Mouse (Mus musculus) liver, embryonic 16.5 days (tissue): ENCODE measurements around the gene Mthfsl. TPM values are rescaled to one million over a fixed set of nuclear protein-coding genes. Genes with fewer than 3 reads are reported as not detected.
"Not testable (repeated sequence)": the region's sequence is repeated elsewhere in the genome, so short reads cannot be mapped to it uniquely, and the experiment has no call there.

Source experiments
- ATAC-seq: fragments of 200-750 bp; cut with Nextera tagmentation; 2 replicates; pipeline ENCODE4 v1.8.0; 2017; ENCODE audit warnings: low read depth, mild to moderate bottlenecking, moderate number of reproducible peaks, moderate library complexity
- H3K27ac ChIP-seq: fragments of 300-500 bp; sonication (generic); 2 replicates; pipeline ENCODE4 v1.5.1; 2014; ENCODE audit warnings: mild to moderate bottlenecking, low read length
- H3K27me3 ChIP-seq: fragments of 300-500 bp; sonication (generic); 2 replicates; pipeline ENCODE4 v1.6.1; 2014; ENCODE audit warnings: low read depth, low read length, mixed read lengths; ENCODE audit not compliant: control insufficient read depth, insufficient read depth
- H3K36me3 ChIP-seq: fragments of 300-500 bp; sonication (generic); 2 replicates; pipeline ENCODE4 v1.6.1; 2014; ENCODE audit warnings: mild to moderate bottlenecking; ENCODE audit not compliant: control insufficient read depth, insufficient read depth
- H3K4me1 ChIP-seq: fragments of 300-500 bp; sonication (generic); 2 replicates; pipeline ENCODE4 v1.6.1; 2014; ENCODE audit warnings: low read depth, low read length, mixed read lengths; ENCODE audit not compliant: control insufficient read depth
- H3K4me2 ChIP-seq: fragments of 300-500 bp; sonication (generic); 2 replicates; pipeline ENCODE4 v1.6.1; 2014; ENCODE audit warnings: low read depth, low read length, mixed read lengths
- H3K4me3 ChIP-seq: fragments of 300-500 bp; sonication (generic); 2 replicates; pipeline ENCODE4 v1.5.1; 2014; ENCODE audit warnings: low read depth, mild to moderate bottlenecking, low read length
- H3K9ac ChIP-seq: fragments of 300-500 bp; sonication (generic); 2 replicates; pipeline ENCODE4 v1.6.1; 2014; ENCODE audit warnings: low read depth, low read length
- H3K9me3 ChIP-seq: fragments of 300-500 bp; sonication (generic); replicated peaks from 2 replicates; pipeline ENCODE4 v1.6.1; 2016; ENCODE audit warnings: low read length; ENCODE audit not compliant: control insufficient read depth
- WGBS: fragments of 180-500 bp; shearing (Covaris S2); extraction: QIAGEN DNeasy Blood & Tissue Kit; methylation state at CpG from one replicate; pipeline ENCODE4 v1.1.7; 2014; ENCODE audit not compliant: insufficient replicate concordance; 5-methylcytosine and 5-hydroxymethylcytosine counted together
- polyA plus RNA-seq: library from polyadenylated mRNA; unstranded; fragments of >200 nt; fragmentation: Nextera tagmentation; extraction: Ambion mirVana; gene quantifications from 2 replicates; pipeline ENCODE4 v1.2.1, GENCODE M21; 2015

The Mthfsl gene
- polyA plus RNA-seq, 1 experiment from 2014 or later = 29.0 TPM

DNA sequence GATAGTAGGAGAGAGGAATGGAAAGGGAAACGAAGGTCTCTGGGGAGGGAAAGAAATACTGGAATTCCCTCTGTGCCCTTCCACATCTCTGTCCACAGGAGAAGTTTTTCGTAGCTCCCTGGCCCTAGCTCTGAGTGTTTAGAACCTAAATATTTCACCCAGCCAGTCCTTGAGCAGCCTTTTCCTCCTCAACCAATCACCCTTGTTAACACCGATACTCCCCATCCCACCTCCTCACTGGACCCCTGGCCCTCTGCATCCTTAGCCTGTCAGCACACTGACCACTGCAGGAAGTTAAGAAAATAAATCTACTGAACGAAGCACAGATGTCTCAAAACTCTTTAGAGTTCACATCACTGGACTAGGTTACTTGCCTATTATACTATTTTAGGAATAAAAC is 13.4 kb downstream of the Mthfsl start:
- ATAC-seq = no peak
- WGBS = 56% methylated on average over 4 of the region's 4 CpGs
- Histone ChIP-seq H3K36me3 (no peaks in the 10 kb centered on the region), H3K27ac (no peak overlapping the region), H3K4me1 (0 out of 2 replicates have a peak, but pooled peaks cover 3% of the 10 kb centered on the region), H3K27me3 (no peaks in the 10 kb centered on the region), H3K9me3 (no peaks in the 10 kb centered on the region), H3K4me2 (no peak overlapping the region), H3K9ac (no peak overlapping the region), H3K4me3 (no peak overlapping the region)

DNA sequence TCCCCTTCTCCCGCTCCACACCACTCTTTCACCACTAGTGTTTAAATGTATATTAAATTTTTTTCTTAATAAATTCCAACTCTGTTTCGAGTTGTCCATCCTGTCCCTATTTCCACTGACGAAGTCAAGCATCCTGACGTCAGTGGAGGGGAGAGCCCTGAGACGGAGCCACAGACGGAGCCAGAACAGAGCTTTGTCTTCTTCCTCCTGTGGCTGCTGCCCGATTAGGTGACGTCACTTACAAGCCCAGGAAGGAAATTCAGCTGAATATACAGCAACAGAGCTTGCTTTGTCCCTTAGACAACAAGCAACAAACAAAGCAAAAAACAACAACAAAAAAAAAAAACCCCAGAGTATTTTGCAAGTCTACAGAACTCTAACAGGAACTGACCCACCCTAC is 14.9 kb downstream of the Mthfsl start:
- not testable (repeated sequence) for H3K9ac ChIP-seq, H3K27ac ChIP-seq, H3K4me2 ChIP-seq, H3K4me1 ChIP-seq, H3K4me3 ChIP-seq, H3K27me3 ChIP-seq, H3K9me3 ChIP-seq, H3K36me3 ChIP-seq, ATAC-seq
- WGBS = 60% methylated on average over 8 of the region's 8 CpGs

DNA sequence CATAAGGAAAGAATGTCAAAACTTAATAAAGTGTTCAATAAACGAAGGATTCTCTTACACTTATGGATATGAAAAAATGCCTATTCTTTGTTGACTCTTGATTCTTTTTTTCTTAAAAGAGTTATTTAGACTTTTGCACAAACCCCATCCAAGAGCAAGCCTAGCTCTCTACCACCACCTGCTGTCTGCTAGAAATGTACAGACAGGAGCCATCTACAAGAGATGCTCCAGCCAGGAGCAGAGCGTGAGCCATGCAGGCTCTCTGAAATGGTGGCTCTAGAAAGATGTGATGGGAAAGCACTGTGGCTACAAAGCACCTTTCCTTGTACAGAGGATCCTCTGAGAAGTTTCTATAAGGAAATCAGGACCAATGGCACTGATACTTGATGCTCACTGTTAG is 21.4 kb downstream of the Mthfsl start:
- H3K9ac ChIP-seq, H3K4me3 ChIP-seq, H3K36me3 ChIP-seq, ATAC-seq, H3K4me1 ChIP-seq, H3K9me3 ChIP-seq, H3K27me3 ChIP-seq, H3K4me2 ChIP-seq, H3K27ac ChIP-seq: not testable (repeated sequence)
- no CpG with 5 or more reads among the region's 2 CpGs for WGBS

DNA sequence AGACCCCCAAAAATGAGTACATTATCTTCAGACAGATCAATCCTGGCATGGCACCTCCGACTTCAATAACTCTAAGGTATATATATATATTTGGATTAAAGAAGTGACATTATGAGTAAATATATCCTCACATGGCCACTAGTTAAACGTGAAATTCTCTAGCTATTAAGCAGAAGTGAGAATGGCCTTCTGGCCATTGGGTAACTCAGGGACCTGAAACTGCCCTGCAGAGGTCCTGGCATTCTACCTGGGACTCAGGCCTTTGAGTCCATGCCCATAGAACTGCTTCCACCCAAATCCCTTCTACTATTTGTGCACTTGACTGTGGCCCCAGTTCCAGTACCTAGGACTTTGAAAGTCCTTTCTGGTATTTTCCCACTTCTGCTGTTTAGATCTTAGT is 28.8 kb downstream of the Mthfsl start:
- not testable (repeated sequence) for H3K4me1 ChIP-seq, H3K36me3 ChIP-seq, H3K4me3 ChIP-seq, ATAC-seq, H3K27ac ChIP-seq, H3K27me3 ChIP-seq, H3K9ac ChIP-seq, H3K9me3 ChIP-seq, H3K4me2 ChIP-seq
- 67% methylated on average over 2 of the region's 2 CpGs for WGBS

DNA sequence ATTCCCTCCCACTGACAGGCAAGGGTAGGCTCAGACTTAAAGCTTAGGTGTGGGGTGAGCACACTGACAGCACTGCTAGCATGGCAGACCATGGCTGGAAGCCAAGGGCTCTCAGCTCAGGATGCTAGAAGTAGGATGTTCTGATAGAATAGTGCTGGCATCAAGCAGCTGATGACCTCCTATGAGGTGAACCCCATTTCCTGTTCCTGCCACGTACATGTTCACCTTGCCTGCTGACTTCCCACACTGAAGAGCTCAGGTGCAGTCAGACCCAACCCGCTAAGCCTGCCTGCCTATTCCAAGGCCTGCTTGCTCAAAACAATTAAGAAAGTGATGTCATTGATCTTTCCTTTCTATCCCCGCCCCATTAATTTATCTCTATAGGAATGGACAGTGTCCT is 30.6 kb downstream of the Mthfsl start:
- 52% methylated on average over 1 of the region's 3 CpGs for WGBS
- not testable (repeated sequence) for H3K4me1 ChIP-seq, ATAC-seq

DNA sequence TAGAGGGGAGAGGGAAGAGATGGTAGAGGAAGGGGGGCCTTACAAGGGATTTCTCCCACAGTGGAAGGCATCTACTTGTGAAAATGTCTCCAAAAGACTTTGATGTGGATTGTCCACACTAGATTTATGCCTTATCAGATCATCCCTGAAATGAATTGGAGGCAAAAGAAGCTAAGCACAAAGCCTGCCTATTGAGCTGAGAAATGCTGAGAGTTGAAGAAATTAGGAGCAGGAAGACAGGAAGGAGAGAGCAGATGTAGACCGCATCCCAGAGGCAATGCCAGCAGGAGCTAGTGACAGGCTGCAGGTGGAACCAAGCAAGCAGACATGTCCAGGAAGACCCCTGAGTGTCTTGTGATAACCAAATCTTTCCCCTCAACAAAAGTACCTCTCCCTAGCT is 33.4 kb downstream of the Mthfsl start:
- not testable (repeated sequence) for H3K4me3 ChIP-seq, H3K4me1 ChIP-seq, ATAC-seq, H3K9ac ChIP-seq, H3K9me3 ChIP-seq, H3K36me3 ChIP-seq, H3K27ac ChIP-seq, H3K4me2 ChIP-seq, H3K27me3 ChIP-seq
- WGBS = 85% methylated on average over 1 of the region's 1 CpGs

More for the DNA sequence above, 30.6 kb downstream of the Mthfsl start:
- H3K9me3 ChIP-seq, H3K27me3 ChIP-seq, H3K4me3 ChIP-seq, H3K36me3 ChIP-seq, H3K9ac ChIP-seq, H3K27ac ChIP-seq, H3K4me2 ChIP-seq: not testable (repeated sequence)

DNA sequence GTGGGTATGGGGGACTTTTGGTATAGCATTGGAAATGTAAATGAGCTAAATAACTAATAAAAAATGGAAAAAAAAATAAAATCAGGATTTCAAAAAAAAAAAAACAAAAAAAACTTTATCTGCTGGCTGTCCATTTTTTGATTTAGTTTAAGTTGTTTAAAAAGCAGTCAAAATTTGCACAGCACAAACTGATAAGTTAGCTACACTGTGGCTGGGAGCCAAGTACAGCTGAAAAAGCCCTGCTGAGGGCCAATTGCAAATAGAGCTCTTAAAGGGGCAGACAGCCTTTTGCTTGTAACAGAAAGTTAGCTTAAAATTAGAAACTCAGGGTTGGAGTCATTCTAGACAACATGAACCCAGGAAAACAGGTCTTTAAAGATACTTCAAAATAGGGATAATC is 61.8 kb downstream of the Mthfsl start:
- not testable (repeated sequence) for H3K9me3 ChIP-seq, H3K36me3 ChIP-seq, H3K4me3 ChIP-seq, H3K27ac ChIP-seq, H3K27me3 ChIP-seq, H3K9ac ChIP-seq, H3K4me1 ChIP-seq, H3K4me2 ChIP-seq, ATAC-seq

DNA sequence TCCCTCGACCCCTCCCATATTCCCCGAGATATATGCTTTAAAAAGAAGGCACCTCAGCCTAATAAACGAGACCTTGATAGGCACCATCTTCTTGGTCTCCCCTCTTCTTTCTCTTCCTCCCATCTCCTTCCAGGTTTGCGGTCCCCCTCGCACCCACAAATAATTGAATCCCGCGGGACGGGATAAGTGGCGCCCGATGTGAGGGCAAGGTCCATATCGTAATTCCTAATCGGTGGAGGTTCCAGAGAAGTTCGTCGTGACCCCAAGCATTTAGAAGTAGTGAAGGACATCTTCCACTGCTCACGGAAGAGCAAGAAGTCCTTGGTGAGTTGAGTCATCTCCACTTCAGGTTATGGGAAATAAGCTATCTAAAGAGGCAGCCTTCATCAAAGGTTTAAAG is 69.4 kb downstream of the Mthfsl start:
- H3K4me3 ChIP-seq, H3K27me3 ChIP-seq, ATAC-seq, H3K9me3 ChIP-seq, H3K4me1 ChIP-seq, H3K36me3 ChIP-seq, H3K9ac ChIP-seq, H3K4me2 ChIP-seq, H3K27ac ChIP-seq: not testable (repeated sequence)
- WGBS = 85% methylated on average over 11 of the region's 15 CpGs
